ENCODE assay signal across 8 mouse cellular contexts in genomic region chr7:141413331-141413730, GRCm38 (mm10). TPM values are rescaled to one million over a fixed set of nuclear protein-coding genes. Genes with fewer than 3 reads are reported as not detected.
DNase-seq lines count a peak whose midpoint lies in the region; ATAC-seq and TF ChIP-seq lines count a peak whose summit lies in the region.

No protein-coding gene starts in this region.

- no peak for ATAC-seq in embryonic facial prominence, embryonic 13.5 days (ENCODE audit: insufficient number of reproducible peaks, insufficient read depth, low FRiP score, low TSS enrichment, low read depth)
- ATAC-seq in intestine, embryonic 16.5 days = peak; percentile 3
- ATAC-seq in neural tube, embryonic 15.5 days (ENCODE audit: low FRiP score) = peak; percentile 23
- ATAC-seq in CD4-positive, CD25-positive, alpha-beta regulatory T cell, adult 4 months = no peak

- peaks cover 22% of the 10 kb centered on the region for H3K36me3 ChIP-seq in heart, embryonic 10.5 days
- H3K36me3 ChIP-seq in E14TG2a.4 (ENCODE audit: insufficient read depth, low read length) = peaks cover 36% of the 10 kb centered on the region
- H3K36me3 ChIP-seq in embryonic facial prominence, embryonic 13.5 days = peaks cover 30% of the 10 kb centered on the region
- peaks cover 3% of the 10 kb centered on the region; the same call in 1 of the 2 replicates for H3K36me3 ChIP-seq in intestine, embryonic 16.5 days (ENCODE audit: control insufficient read depth, insufficient read depth, low read length)
- H3K36me3 ChIP-seq in neural tube, embryonic 15.5 days = peaks cover 27% of the 10 kb centered on the region

- H3K4me1 ChIP-seq in heart, embryonic 10.5 days = peaks cover 19% of the 10 kb centered on the region
- peaks cover 62% of the 10 kb centered on the region for H3K4me1 ChIP-seq in E14TG2a.4 (replicated peaks; ENCODE audit: low read depth, low read length)
- H3K4me1 ChIP-seq in embryonic facial prominence, embryonic 13.5 days = peaks cover 18% of the 10 kb centered on the region
- peaks cover 16% of the 10 kb centered on the region for H3K4me1 ChIP-seq in intestine, embryonic 16.5 days (ENCODE audit: control insufficient read depth, insufficient read depth, low read length)
- peaks cover 24% of the 10 kb centered on the region for H3K4me1 ChIP-seq in neural tube, embryonic 15.5 days

- H3K27ac ChIP-seq in heart, embryonic 10.5 days = peak overlapping the region; percentile 87
- H3K27ac ChIP-seq in embryonic facial prominence, embryonic 13.5 days = peak overlapping the region; percentile 83
- H3K27ac ChIP-seq in intestine, embryonic 16.5 days (ENCODE audit: low read length) = peak overlapping the region; percentile 85
- H3K27ac ChIP-seq in neural tube, embryonic 15.5 days (replicated peaks) = peak overlapping the region; percentile 91

- H3K9me3 ChIP-seq in heart, embryonic 10.5 days = no peaks in the 10 kb centered on the region
- H3K9me3 ChIP-seq in E14TG2a.4 (ENCODE audit: low read length) = no peaks in the 10 kb centered on the region
- no peaks in the 10 kb centered on the region for H3K9me3 ChIP-seq in embryonic facial prominence, embryonic 13.5 days
- no peaks in the 10 kb centered on the region for H3K9me3 ChIP-seq in intestine, embryonic 16.5 days (ENCODE audit: control insufficient read depth, low read length)
- H3K9me3 ChIP-seq in neural tube, embryonic 15.5 days (replicated peaks) = no peaks in the 10 kb centered on the region

- WGBS in heart, embryonic 10.5 days = 3% methylated on average over 16 of the region's 16 CpGs
- 2% methylated on average over 16 of the region's 16 CpGs for WGBS in embryonic facial prominence, embryonic 13.5 days
- 2% methylated on average over 16 of the region's 16 CpGs for WGBS in intestine, embryonic 16.5 days
- 4% methylated on average over 16 of the region's 16 CpGs for WGBS in neural tube, embryonic 15.5 days

- peak overlapping the region; percentile 80 for H3K4me3 ChIP-seq in heart, embryonic 10.5 days
- peak overlapping the region; percentile 94 for H3K4me3 ChIP-seq in E14TG2a.4 (replicated peaks; ENCODE audit: low read length)
- H3K4me3 ChIP-seq in embryonic facial prominence, embryonic 13.5 days = peak overlapping the region; percentile 90
- peak overlapping the region; percentile 78 for H3K4me3 ChIP-seq in intestine, embryonic 16.5 days (ENCODE audit: low read length)
- peak overlapping the region; percentile 70 for H3K4me3 ChIP-seq in neural tube, embryonic 15.5 days (replicated peaks)

- peak overlapping the region; percentile 93 for H3K9ac ChIP-seq in embryonic facial prominence, embryonic 13.5 days
- peak overlapping the region; percentile 79 for H3K9ac ChIP-seq in intestine, embryonic 16.5 days (ENCODE audit: low read depth, low read length)
- H3K9ac ChIP-seq in neural tube, embryonic 15.5 days (replicated peaks) = peak overlapping the region; percentile 88

- TF ChIP-seq CTCF in E14TG2a.4 (conservative IDR thresholded peaks at IDR 0.05; ENCODE audit: low read length) = no peak

- no peak for DNase-seq in heart, embryonic 10.5 days (ENCODE audit: low spot score)
- no peak for DNase-seq in heart, postnatal 36 days
- no peak for DNase-seq in urinary bladder, postnatal 36 days (ENCODE audit: low spot score in 2 of 2)

- H3K4me2 ChIP-seq in embryonic facial prominence, embryonic 13.5 days = peak overlapping the region; percentile 92
- H3K4me2 ChIP-seq in intestine, embryonic 16.5 days (ENCODE audit: low read depth, low read length) = peak overlapping the region; percentile 88
- peak overlapping the region; percentile 92 for H3K4me2 ChIP-seq in neural tube, embryonic 15.5 days

- intact Hi-C loops in heart, postnatal 36 days (cut with DNase I) = loop anchor here (5.0 kb wide), 1 partner anchor 44 kb away; the partner anchor contains the start of gene Pnpla2

- no peaks in the 10 kb centered on the region for H3K27me3 ChIP-seq in heart, embryonic 10.5 days (ENCODE audit: insufficient read depth, poor library complexity, severe bottlenecking)
- no peaks in the 10 kb centered on the region for H3K27me3 ChIP-seq in E14TG2a.4 (ENCODE audit: insufficient read depth, low read length)
- H3K27me3 ChIP-seq in embryonic facial prominence, embryonic 13.5 days = no peaks in the 10 kb centered on the region
- H3K27me3 ChIP-seq in intestine, embryonic 16.5 days (replicated peaks; ENCODE audit: control insufficient read depth, insufficient read depth, low read length) = no peaks in the 10 kb centered on the region
- H3K27me3 ChIP-seq in neural tube, embryonic 15.5 days (replicated peaks) = no peaks in the 10 kb centered on the region

RNA-seq across cellular contexts. Expression of gene Gatd1, which starts 0.6 kb away (rescaled TPM):
- 29.5 and 37.4 TPM in 2 replicates for polyA plus RNA-seq in heart, embryonic 10.5 days (2016; fragmentation: Nextera tagmentation; extraction: Ambion mirVana)
- 10 to 100 TPM; 14.9 to 16.7 TPM for total RNA-seq in heart, postnatal 36 days (2021)
- polyA plus RNA-seq in embryonic facial prominence, embryonic 13.5 days (2015; fragmentation: Nextera tagmentation; extraction: Ambion mirVana) = 73.2 and 74.2 TPM in 2 replicates
- polyA plus RNA-seq in intestine, embryonic 16.5 days (2015; fragmentation: Nextera tagmentation; extraction: Ambion mirVana) = 47.5 and 48.2 TPM in 2 replicates
- 49.3 and 50.4 TPM in 2 replicates for polyA plus RNA-seq in neural tube, embryonic 15.5 days (2015; fragmentation: Nextera tagmentation; extraction: Ambion mirVana)
- polyA plus RNA-seq in CD4-positive, CD25-positive, alpha-beta regulatory T cell, adult 4 months (2017; shearing (Covaris generic)) = 100 to 1,000 TPM; 106 to 109 TPM

RNA-seq across cellular contexts. Expression of gene Cend1, which starts 16.0 kb away (rescaled TPM):
- 13.7 and 23.5 TPM in 2 replicates for polyA plus RNA-seq in heart, embryonic 10.5 days (2016; fragmentation: Nextera tagmentation; extraction: Ambion mirVana)
- 1 to 10 TPM in 1 of 2 experiments, under 1 TPM in 1; 0.80 to 1.5 TPM for total RNA-seq in heart, postnatal 36 days (2021)
- 2.8 and 3.4 TPM in 2 replicates for polyA plus RNA-seq in embryonic facial prominence, embryonic 13.5 days (2015; fragmentation: Nextera tagmentation; extraction: Ambion mirVana)
- polyA plus RNA-seq in intestine, embryonic 16.5 days (2015; fragmentation: Nextera tagmentation; extraction: Ambion mirVana) = 3.2 and 4.0 TPM in 2 replicates
- polyA plus RNA-seq in neural tube, embryonic 15.5 days (2015; fragmentation: Nextera tagmentation; extraction: Ambion mirVana) = 185 and 208 TPM in 2 replicates
- polyA plus RNA-seq in CD4-positive, CD25-positive, alpha-beta regulatory T cell, adult 4 months (2017; shearing (Covaris generic)) = not detected

RNA-seq across cellular contexts. Expression of gene Taldo1, which starts 21.3 kb away (rescaled TPM):
- 270 and 285 TPM in 2 replicates for polyA plus RNA-seq in heart, embryonic 10.5 days (2016; fragmentation: Nextera tagmentation; extraction: Ambion mirVana)
- 100 to 1,000 TPM; 114 to 116 TPM for total RNA-seq in heart, postnatal 36 days (2021)
- polyA plus RNA-seq in embryonic facial prominence, embryonic 13.5 days (2015; fragmentation: Nextera tagmentation; extraction: Ambion mirVana) = 268 and 277 TPM in 2 replicates
- polyA plus RNA-seq in intestine, embryonic 16.5 days (2015; fragmentation: Nextera tagmentation; extraction: Ambion mirVana) = 567 and 582 TPM in 2 replicates
- polyA plus RNA-seq in neural tube, embryonic 15.5 days (2015; fragmentation: Nextera tagmentation; extraction: Ambion mirVana) = 269 and 298 TPM in 2 replicates
- polyA plus RNA-seq in CD4-positive, CD25-positive, alpha-beta regulatory T cell, adult 4 months (2017; shearing (Covaris generic)) = 100 to 1,000 TPM; 309 to 337 TPM

RNA-seq across cellular contexts. Expression of gene Slc25a22, which starts 24.4 kb away (rescaled TPM):
- 22.6 and 30.8 TPM in 2 replicates for polyA plus RNA-seq in heart, embryonic 10.5 days (2016; fragmentation: Nextera tagmentation; extraction: Ambion mirVana)
- 10 to 100 TPM; 60.0 to 96.2 TPM for total RNA-seq in heart, postnatal 36 days (2021)
- polyA plus RNA-seq in embryonic facial prominence, embryonic 13.5 days (2015; fragmentation: Nextera tagmentation; extraction: Ambion mirVana) = 32.4 and 35.3 TPM in 2 replicates
- 34.6 and 37.7 TPM in 2 replicates for polyA plus RNA-seq in intestine, embryonic 16.5 days (2015; fragmentation: Nextera tagmentation; extraction: Ambion mirVana)
- polyA plus RNA-seq in neural tube, embryonic 15.5 days (2015; fragmentation: Nextera tagmentation; extraction: Ambion mirVana) = 76.7 and 88.8 TPM in 2 replicates
- 10 to 100 TPM; 41.4 to 60.0 TPM for polyA plus RNA-seq in CD4-positive, CD25-positive, alpha-beta regulatory T cell, adult 4 months (2017; shearing (Covaris generic))

RNA-seq across cellular contexts. Expression of gene Pidd1, which starts 30.5 kb away (rescaled TPM):
- 18.0 and 18.2 TPM in 2 replicates for polyA plus RNA-seq in heart, embryonic 10.5 days (2016; fragmentation: Nextera tagmentation; extraction: Ambion mirVana)
- total RNA-seq in heart, postnatal 36 days (2021) = under 1 TPM; 0.60 to 0.78 TPM
- 11.4 and 12.0 TPM in 2 replicates for polyA plus RNA-seq in embryonic facial prominence, embryonic 13.5 days (2015; fragmentation: Nextera tagmentation; extraction: Ambion mirVana)
- polyA plus RNA-seq in intestine, embryonic 16.5 days (2015; fragmentation: Nextera tagmentation; extraction: Ambion mirVana) = 7.3 and 8.0 TPM in 2 replicates
- polyA plus RNA-seq in neural tube, embryonic 15.5 days (2015; fragmentation: Nextera tagmentation; extraction: Ambion mirVana) = 2.7 and 5.0 TPM in 2 replicates
- polyA plus RNA-seq in CD4-positive, CD25-positive, alpha-beta regulatory T cell, adult 4 months (2017; shearing (Covaris generic)) = 10 to 100 TPM in 1 of 2 experiments, 1 to 10 TPM in 1; 7.1 to 22.1 TPM

Comparison
In these comparisons a context has a peak if more than half of its experiments do, and no peak if none do; other contexts are left out.
1. ATAC-seq: peak in intestine, embryonic 16.5 days (single experiment) and neural tube, embryonic 15.5 days (single experiment); none in embryonic facial prominence, embryonic 13.5 days (single experiment) and CD4-positive, CD25-positive, alpha-beta regulatory T cell, adult 4 months (single experiment).
2. Peak in every context shown above with its lines, with median percentiles within 50 percentile points of each other: H3K27ac ChIP-seq, H3K4me3 ChIP-seq, H3K4me2 ChIP-seq and H3K9ac ChIP-seq.